Mouse (Mus musculus): ENCODE results near the gene Herc1. TPM values are rescaled to one million over a fixed set of nuclear protein-coding genes. Genes with fewer than 3 reads are reported as not detected.

The Herc1 gene
- 37.6 and 38.2 TPM in 2 replicates for polyA plus RNA-seq (2014; fragmentation: Nextera tagmentation; extraction: Ambion mirVana)

- DNase-seq (ENCODE audit: low spot score) (peak; percentile 96), ATAC-seq (ENCODE audit: insufficient read depth, low FRiP score, low TSS enrichment) (peak; percentile 78)
- under 1% methylated on average over 85 of the region's 85 CpGs for WGBS
- no peaks in the 10 kb centered on the region for H3K36me3 ChIP-seq (ENCODE audit: control insufficient read depth, insufficient read depth, low read length)
- H3K9me3 ChIP-seq (ENCODE audit: control insufficient read depth, low read length), result no peaks in the 10 kb centered on the region
- H3K4me3 ChIP-seq (ENCODE audit: low read depth, low read length), result peak within 1 kb of the TSS; percentile 75
- peak within 1 kb of the TSS; percentile 85 for H3K4me2 ChIP-seq (ENCODE audit: low read depth)
- no peaks in the 10 kb centered on the region for H3K27me3 ChIP-seq (ENCODE audit: control insufficient read depth, insufficient read depth, low read length)
- H3K27ac ChIP-seq (ENCODE audit: low read depth, low read length), result peak within 1 kb of the TSS; percentile 93
- H3K9ac ChIP-seq (ENCODE audit: low read length), result peak within 1 kb of the TSS; percentile 95
- H3K4me1 ChIP-seq (ENCODE audit: control insufficient read depth, insufficient read depth, low read length), result 0 out of 2 replicates have a peak, but pooled peaks cover 8% of the 10 kb centered on the region
Measured at GRCm38 (mm10) chr9:66349860-66350787, at the start of gene Herc1. TSS of gene Herc1 (plus strand) at chr9:66350450.

GRCm38 (mm10) chr9:66304320-66305090 is 45.7 kb upstream of the Herc1 start:
- ATAC-seq (ENCODE audit: insufficient read depth, low FRiP score, low TSS enrichment), result no peak
- Histone ChIP-seq H3K9me3 (ENCODE audit: control insufficient read depth, low read length) (no peaks in the 10 kb centered on the region), H3K27me3 (ENCODE audit: control insufficient read depth, insufficient read depth, low read length) (no peaks in the 10 kb centered on the region), H3K4me1 (ENCODE audit: control insufficient read depth, insufficient read depth, low read length) (no peaks in the 10 kb centered on the region), H3K27ac (ENCODE audit: low read depth, low read length) (no peak overlapping the region), H3K4me2 (ENCODE audit: low read depth) (no peak overlapping the region), H3K4me3 (ENCODE audit: low read depth, low read length) (no peak overlapping the region), H3K36me3 (ENCODE audit: control insufficient read depth, insufficient read depth, low read length) (no peaks in the 10 kb centered on the region), H3K9ac (ENCODE audit: low read length) (no peak overlapping the region)
- DNase-seq (ENCODE audit: low spot score), result no peak
- 88% methylated on average over 3 of the region's 3 CpGs for WGBS

GRCm38 (mm10) chr9:66305121-66306112 is 44.8 kb upstream of the Herc1 start:
- Histone ChIP-seq H3K27me3 (ENCODE audit: control insufficient read depth, insufficient read depth, low read length) (no peaks in the 10 kb centered on the region), H3K4me2 (ENCODE audit: low read depth) (peak overlapping the region; percentile 2; the same call in 1 of the 2 replicates), H3K4me3 (ENCODE audit: low read depth, low read length) (no peak overlapping the region), H3K27ac (ENCODE audit: low read depth, low read length) (no peak overlapping the region), H3K4me1 (ENCODE audit: control insufficient read depth, insufficient read depth, low read length) (no peaks in the 10 kb centered on the region), H3K36me3 (ENCODE audit: control insufficient read depth, insufficient read depth, low read length) (no peaks in the 10 kb centered on the region), H3K9ac (ENCODE audit: low read length) (no peak overlapping the region), H3K9me3 (ENCODE audit: control insufficient read depth, low read length) (no peaks in the 10 kb centered on the region)
- ATAC-seq (ENCODE audit: insufficient read depth, low FRiP score, low TSS enrichment) (no peak), DNase-seq (ENCODE audit: low spot score) (no peak)
- 58% methylated on average over 25 of the region's 25 CpGs for WGBS

GRCm38 (mm10) chr9:66306414-66306813 is 43.8 kb upstream of the Herc1 start:
- Histone ChIP-seq H3K9me3 (ENCODE audit: control insufficient read depth, low read length) (no peaks in the 10 kb centered on the region), H3K36me3 (ENCODE audit: control insufficient read depth, insufficient read depth, low read length) (no peaks in the 10 kb centered on the region), H3K4me1 (ENCODE audit: control insufficient read depth, insufficient read depth, low read length) (no peaks in the 10 kb centered on the region), H3K27me3 (ENCODE audit: control insufficient read depth, insufficient read depth, low read length) (no peaks in the 10 kb centered on the region), H3K4me3 (ENCODE audit: low read depth, low read length) (no peak overlapping the region), H3K27ac (ENCODE audit: low read depth, low read length) (no peak overlapping the region), H3K4me2 (ENCODE audit: low read depth) (no peak overlapping the region), H3K9ac (ENCODE audit: low read length) (no peak overlapping the region)
- 90% methylated on average over 3 of the region's 3 CpGs for WGBS
- no peak for DNase-seq (ENCODE audit: low spot score)
- no peak for ATAC-seq (ENCODE audit: insufficient read depth, low FRiP score, low TSS enrichment)

GRCm38 (mm10) chr9:66307341-66307740 is 42.9 kb upstream of the Herc1 start:
- no peak overlapping the region for H3K4me3 ChIP-seq (ENCODE audit: low read depth, low read length)
- H3K9ac ChIP-seq (ENCODE audit: low read length), result no peak overlapping the region
- no peaks in the 10 kb centered on the region for H3K36me3 ChIP-seq (ENCODE audit: control insufficient read depth, insufficient read depth, low read length)
- WGBS, result 34% methylated on average over 2 of the region's 2 CpGs
- no peaks in the 10 kb centered on the region for H3K27me3 ChIP-seq (ENCODE audit: control insufficient read depth, insufficient read depth, low read length)
- DNase-seq (ENCODE audit: low spot score) (peak; percentile 69), ATAC-seq (ENCODE audit: insufficient read depth, low FRiP score, low TSS enrichment) (no peak)
- H3K27ac ChIP-seq (ENCODE audit: low read depth, low read length), result no peak overlapping the region
- no peaks in the 10 kb centered on the region for H3K9me3 ChIP-seq (ENCODE audit: control insufficient read depth, low read length)
- H3K4me1 ChIP-seq (ENCODE audit: control insufficient read depth, insufficient read depth, low read length), result no peaks in the 10 kb centered on the region
- no peak overlapping the region for H3K4me2 ChIP-seq (ENCODE audit: low read depth)

GRCm38 (mm10) chr9:66308741-66309140 is 41.5 kb upstream of the Herc1 start:
- Histone ChIP-seq H3K9ac (ENCODE audit: low read length) (no peak overlapping the region), H3K36me3 (ENCODE audit: control insufficient read depth, insufficient read depth, low read length) (no peaks in the 10 kb centered on the region), H3K4me2 (ENCODE audit: low read depth) (no peak overlapping the region), H3K27me3 (ENCODE audit: control insufficient read depth, insufficient read depth, low read length) (no peaks in the 10 kb centered on the region), H3K9me3 (ENCODE audit: control insufficient read depth, low read length) (no peaks in the 10 kb centered on the region), H3K27ac (ENCODE audit: low read depth, low read length) (no peak overlapping the region), H3K4me1 (ENCODE audit: control insufficient read depth, insufficient read depth, low read length) (no peaks in the 10 kb centered on the region), H3K4me3 (ENCODE audit: low read depth, low read length) (no peak overlapping the region)
- ATAC-seq (ENCODE audit: insufficient read depth, low FRiP score, low TSS enrichment) (no peak), DNase-seq (ENCODE audit: low spot score) (no peak)
- 84% methylated on average over 4 of the region's 4 CpGs for WGBS

- H3K36me3 ChIP-seq (ENCODE audit: control insufficient read depth, insufficient read depth, low read length), result no peaks in the 10 kb centered on the region
- WGBS, result 47% methylated on average over 3 of the region's 3 CpGs
- H3K27ac ChIP-seq (ENCODE audit: low read depth, low read length), result no peak overlapping the region
- H3K9me3 ChIP-seq (ENCODE audit: control insufficient read depth, low read length), result no peaks in the 10 kb centered on the region
- ATAC-seq (ENCODE audit: insufficient read depth, low FRiP score, low TSS enrichment) (no peak), DNase-seq (ENCODE audit: low spot score) (no peak)
- no peaks in the 10 kb centered on the region for H3K4me1 ChIP-seq (ENCODE audit: control insufficient read depth, insufficient read depth, low read length)
- no peak overlapping the region for H3K9ac ChIP-seq (ENCODE audit: low read length)
- H3K4me3 ChIP-seq (ENCODE audit: low read depth, low read length), result no peak overlapping the region
- H3K4me2 ChIP-seq (ENCODE audit: low read depth), result no peak overlapping the region
- H3K27me3 ChIP-seq (ENCODE audit: control insufficient read depth, insufficient read depth, low read length), result no peaks in the 10 kb centered on the region
Measured at GRCm38 (mm10) chr9:66311458-66311857, 38.8 kb upstream of the Herc1 start.

GRCm38 (mm10) chr9:66316603-66317002 is 33.6 kb upstream of the Herc1 start:
- 84% methylated on average over 2 of the region's 2 CpGs for WGBS
- ATAC-seq (ENCODE audit: insufficient read depth, low FRiP score, low TSS enrichment) (no peak), DNase-seq (ENCODE audit: low spot score) (no peak)
- Histone ChIP-seq H3K27ac (ENCODE audit: low read depth, low read length) (no peak overlapping the region), H3K4me3 (ENCODE audit: low read depth, low read length) (no peak overlapping the region), H3K4me1 (ENCODE audit: control insufficient read depth, insufficient read depth, low read length) (no peaks in the 10 kb centered on the region), H3K9ac (ENCODE audit: low read length) (no peak overlapping the region), H3K36me3 (ENCODE audit: control insufficient read depth, insufficient read depth, low read length) (no peaks in the 10 kb centered on the region), H3K27me3 (ENCODE audit: control insufficient read depth, insufficient read depth, low read length) (no peaks in the 10 kb centered on the region), H3K4me2 (ENCODE audit: low read depth) (no peak overlapping the region), H3K9me3 (ENCODE audit: control insufficient read depth, low read length) (no peaks in the 10 kb centered on the region)

Data from neural tube, embryonic 11.5 days (tissue).